Mouse (Mus musculus): Measurements from ENCODE around the gene Scrn1.

Gene Scrn1

GRCm38 (mm10) chr6:54565665-54566545 is at the start of gene Scrn1:
Gene Scrn1 (minus strand): TSS chr6:54566489.
- in situ Hi-C loops (cut with MboI; ENCODE audit: low sequenced_read_pairs): no loop called here

GRCm38 (mm10) chr6:54606241-54606640 is 40.0 kb upstream of the Scrn1 start:
- in situ Hi-C loops (cut with MboI; ENCODE audit: low sequenced_read_pairs): no loop called here

DNA sequence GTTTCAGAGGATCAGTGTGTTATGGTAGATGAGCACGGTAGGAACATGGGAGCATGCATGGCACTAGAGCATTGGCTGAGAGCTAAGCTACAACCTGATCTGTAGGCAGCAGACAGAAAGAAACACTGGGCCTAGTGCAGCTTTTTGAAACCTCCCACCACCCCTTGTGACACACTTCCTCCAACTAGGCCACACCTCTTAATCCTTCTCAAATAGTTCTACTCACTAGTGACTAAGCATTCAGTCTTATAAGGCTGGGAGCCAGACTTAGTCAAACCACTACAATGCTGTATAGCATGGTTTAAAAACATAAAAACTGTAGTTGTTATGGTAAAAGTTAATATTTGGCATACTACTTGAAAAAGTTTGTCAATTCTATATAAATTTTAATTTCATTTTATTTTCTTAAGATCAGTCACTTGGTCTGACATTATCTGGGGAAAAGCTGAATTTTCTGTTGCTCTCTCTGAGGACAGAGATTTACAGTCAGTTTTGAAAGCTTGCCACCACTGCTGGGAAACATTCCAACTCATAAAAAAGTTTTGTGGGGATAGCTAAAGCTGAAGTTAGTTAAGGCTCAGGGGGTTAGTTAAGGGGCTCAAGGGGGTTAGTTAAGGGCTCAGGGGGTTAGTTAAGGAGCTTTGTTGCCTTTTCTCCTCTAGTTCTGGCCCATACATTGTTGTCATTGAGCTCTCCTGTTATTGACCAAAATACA is 37.9 kb upstream of the Scrn1 start:
- in situ Hi-C loops (cut with MboI; ENCODE audit: low sequenced_read_pairs): no loop called here

DNA sequence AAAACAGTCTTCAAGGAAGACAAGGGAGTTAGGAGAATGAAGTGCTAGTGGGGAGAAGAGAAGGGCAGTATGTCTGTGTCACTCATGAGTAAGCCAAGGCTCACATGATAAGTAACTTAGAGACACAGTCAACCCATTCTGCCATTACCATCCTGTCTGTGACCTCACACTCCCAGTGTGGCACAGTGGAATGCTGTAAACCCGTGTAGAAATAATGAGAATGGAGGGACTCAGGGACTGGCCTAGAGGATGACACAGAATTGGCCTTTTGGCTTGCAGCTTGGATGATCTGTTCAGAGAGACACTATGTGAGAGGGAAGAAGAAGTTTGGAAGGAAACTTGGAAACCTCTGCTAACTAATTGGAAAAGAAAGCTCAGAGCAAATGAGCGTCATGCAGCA is 36.6 kb upstream of the Scrn1 start:
- in situ Hi-C loops (cut with MboI; ENCODE audit: low sequenced_read_pairs): no loop called here

- in situ Hi-C loops (cut with MboI; ENCODE audit: low sequenced_read_pairs): no loop called here
Measured at GRCm38 (mm10) chr6:54600681-54601347, 34.5 kb upstream of the Scrn1 start.

- in situ Hi-C loops (cut with MboI; ENCODE audit: low sequenced_read_pairs): loop anchor here (25.0 kb wide), 1 partner anchor 565 kb away; no protein-coding TSS in a partner anchor
Measured at GRCm38 (mm10) chr6:54597711-54598110, 31.4 kb upstream of the Scrn1 start.

- in situ Hi-C loops (cut with MboI; ENCODE audit: low sequenced_read_pairs): loop anchor here (25.0 kb wide), 1 partner anchor 565 kb away; no protein-coding TSS in a partner anchor
Measured at GRCm38 (mm10) chr6:54597208-54597607, 30.9 kb upstream of the Scrn1 start, which contains the start of gene Fkbp14. Gene Fkbp14 (minus strand): TSS chr6:54597308.

DNA sequence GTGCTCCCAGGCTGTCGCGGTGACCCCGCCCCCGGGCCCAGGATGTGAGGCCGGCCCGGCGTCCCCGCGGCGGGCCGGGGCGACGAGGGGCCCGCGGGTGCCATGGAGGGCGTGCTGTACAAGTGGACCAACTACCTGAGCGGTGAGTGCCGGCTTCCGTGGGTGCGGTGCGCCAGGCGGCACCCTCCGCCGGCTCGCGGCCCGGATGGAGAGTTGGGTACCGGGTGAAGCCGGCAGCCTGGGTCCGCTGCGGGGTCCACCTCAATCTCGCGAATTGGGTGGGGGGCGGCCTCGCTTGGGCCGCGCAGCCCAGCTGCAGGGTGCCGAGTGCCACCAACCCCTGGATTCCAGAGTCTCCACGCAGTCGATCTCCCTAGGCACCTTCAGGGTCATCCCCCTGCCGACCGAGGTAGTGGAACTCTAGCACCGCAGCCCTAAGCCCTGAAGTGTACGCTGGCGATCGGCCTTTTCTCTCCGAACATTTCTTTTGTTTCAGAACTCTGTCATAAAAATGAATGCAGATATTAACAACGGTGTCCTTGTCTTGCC is 29.1 kb upstream of the Scrn1 start:
- in situ Hi-C loops (cut with MboI; ENCODE audit: low sequenced_read_pairs): loop anchor here (25.0 kb wide), 1 partner anchor 567 kb away; no protein-coding TSS in a partner anchor

DNA sequence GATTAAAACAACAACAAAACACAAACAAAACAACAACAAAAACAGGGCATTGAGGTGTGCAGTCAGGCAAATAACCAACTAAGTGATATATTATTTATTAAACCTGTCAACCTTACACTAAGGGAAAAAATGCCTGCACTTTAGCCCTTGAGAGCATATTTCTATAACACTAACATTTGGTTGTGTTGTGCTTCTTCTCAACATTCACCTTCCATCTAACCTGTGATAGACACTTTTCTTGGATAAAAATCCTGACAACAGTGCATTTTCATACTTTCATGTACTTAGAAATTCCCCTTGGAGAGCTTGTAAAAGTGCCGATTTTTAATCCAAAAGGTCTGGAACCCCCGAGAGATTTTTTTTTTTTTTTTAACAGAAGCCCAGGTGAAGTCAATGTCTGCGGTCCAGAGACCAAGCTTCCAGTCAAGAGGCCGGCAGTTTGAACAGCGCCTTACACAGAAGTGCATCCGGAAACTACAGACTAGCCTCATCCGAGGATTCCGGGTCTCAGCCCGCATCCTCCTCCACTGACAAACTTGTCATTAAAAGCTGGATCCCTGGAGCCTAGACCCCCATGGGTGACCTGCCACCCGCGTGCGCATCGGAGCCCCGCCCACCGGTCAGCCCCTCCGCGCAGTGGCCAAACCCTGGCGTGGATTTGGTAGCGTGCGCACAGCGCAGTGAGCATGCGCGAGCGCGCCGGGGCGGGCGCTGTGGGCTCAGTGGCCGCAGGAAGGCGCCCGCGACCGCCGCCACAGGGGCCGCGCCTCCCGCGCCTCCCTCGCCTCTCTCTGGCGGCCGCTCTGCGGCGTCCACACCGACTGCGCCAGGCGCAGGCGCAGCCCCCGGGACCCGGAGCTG is 28.4 kb upstream of the Scrn1 start, which contains the start of gene Plekha8:
Plekha8 (plus strand) TSS at position 643 of the 861 bp plus-strand sequence.
- in situ Hi-C loops (cut with MboI; ENCODE audit: low sequenced_read_pairs): loop anchor here (25.0 kb wide), 1 partner anchor 568 kb away; no protein-coding TSS in a partner anchor

DNA sequence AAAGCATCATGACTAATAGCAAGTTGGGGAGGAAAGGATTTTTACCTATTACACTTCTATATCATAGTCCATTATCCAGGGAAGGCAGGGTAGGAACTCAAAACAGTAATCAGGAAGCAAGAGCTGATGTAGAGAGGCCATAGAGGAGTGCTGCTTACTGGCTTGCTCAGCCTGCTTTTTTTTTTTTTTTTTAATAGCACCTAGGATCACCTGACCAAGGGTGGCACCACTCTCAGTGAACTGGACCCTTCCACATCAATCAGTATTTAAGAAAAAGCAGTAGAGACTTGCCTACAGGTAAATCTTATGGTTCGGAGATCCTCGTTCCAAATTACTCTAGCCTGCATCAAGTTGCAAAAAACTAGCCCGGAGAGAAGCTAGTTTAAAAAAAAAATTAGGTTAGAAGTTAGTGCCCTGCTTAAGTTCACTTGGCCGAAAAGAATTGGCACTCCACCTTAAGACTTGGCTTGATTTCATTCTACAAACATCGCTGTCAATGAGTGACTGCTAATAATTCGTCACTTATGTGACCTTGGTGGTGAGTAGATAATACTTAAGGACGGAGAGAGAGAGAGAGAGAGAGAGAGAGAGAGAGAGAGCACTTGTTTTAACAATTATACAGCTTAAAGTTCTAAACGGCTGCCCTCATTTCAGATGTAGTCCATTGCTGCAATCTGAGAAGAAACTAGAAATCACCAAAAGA is 27.6 kb upstream of the Scrn1 start:
- in situ Hi-C loops (cut with MboI; ENCODE audit: low sequenced_read_pairs): loop anchor here (25.0 kb wide), 1 partner anchor 568 kb away; no protein-coding TSS in a partner anchor

DNA sequence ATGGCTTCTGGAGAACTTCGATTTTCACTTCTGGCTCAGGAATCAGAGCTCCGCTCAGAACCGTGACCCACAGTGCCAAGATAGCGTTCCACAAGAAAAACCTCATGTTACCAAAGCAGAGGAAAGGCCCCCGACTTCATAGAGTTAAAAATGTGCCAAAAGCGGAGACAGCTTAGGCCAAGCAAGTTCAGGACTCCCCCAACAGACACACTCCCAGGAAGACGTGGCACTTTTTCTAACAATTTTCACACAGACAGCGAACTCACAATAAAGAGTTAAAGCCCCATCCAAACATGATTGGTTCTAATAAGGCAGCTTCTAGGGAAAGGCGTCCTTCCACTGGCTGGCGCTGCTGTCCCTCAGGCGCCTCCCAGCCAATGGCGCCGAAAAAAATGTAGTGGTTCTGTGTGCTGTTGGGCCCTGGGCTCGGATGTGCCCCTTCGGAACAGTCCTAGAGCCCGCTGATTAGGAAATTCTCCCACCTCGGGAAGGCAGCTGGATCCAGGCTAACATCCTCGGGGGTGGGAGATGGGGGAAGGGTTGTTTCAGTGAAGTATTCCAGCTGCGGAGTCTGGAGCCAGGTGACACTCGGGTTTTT is 26.7 kb upstream of the Scrn1 start:
- in situ Hi-C loops (cut with MboI; ENCODE audit: low sequenced_read_pairs): loop anchor here (25.0 kb wide), 1 partner anchor 569 kb away; no protein-coding TSS in a partner anchor

DNA sequence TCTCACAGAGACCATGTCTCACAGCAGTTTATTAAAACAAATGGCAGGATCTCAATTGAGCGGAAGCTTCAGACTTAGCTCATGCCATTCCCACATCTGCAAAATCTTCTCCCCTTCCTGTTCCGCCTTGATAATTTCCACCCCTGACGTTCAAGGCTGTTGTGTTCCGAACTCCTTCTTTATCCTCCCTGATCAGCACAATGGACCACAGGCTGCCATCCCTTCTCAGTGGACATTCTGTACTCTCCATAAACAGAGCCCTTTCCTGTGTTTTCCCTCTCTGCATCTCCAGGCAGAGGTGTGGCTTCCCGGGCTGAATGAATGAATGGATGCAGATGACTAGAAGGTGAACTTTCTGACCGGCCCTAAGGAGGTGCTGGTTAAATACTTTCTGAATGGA is 25.5 kb upstream of the Scrn1 start:
- in situ Hi-C loops (cut with MboI; ENCODE audit: low sequenced_read_pairs): loop anchor here (25.0 kb wide), 1 partner anchor 571 kb away; no protein-coding TSS in a partner anchor

GRCm38 (mm10) chr6:54590691-54591090 is 24.4 kb upstream of the Scrn1 start:
- in situ Hi-C loops (cut with MboI; ENCODE audit: low sequenced_read_pairs): loop anchor here (25.0 kb wide), 1 partner anchor 572 kb away; no protein-coding TSS in a partner anchor

- in situ Hi-C loops (cut with MboI; ENCODE audit: low sequenced_read_pairs): loop anchor here (25.0 kb wide), 1 partner anchor 574 kb away; no protein-coding TSS in a partner anchor
Measured at GRCm38 (mm10) chr6:54588212-54588611, 21.9 kb upstream of the Scrn1 start.

DNA sequence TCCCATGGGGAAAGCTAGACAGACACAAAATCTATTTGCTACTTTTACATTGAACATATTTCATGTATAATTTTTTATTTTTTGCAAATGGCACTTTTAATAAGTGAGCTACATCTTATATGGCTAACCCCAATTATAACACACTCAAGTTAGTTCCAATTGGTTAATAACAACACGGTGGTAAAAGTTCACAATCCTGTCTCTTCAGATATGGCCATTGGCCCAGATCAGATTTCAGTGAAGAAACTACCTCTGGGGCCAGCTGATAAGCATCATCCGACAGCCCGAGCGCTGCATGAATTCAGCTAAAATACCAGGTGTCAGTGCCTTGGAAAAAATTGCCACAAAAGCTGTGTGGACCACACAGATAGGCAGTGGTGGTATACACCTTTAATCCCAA is 21.4 kb upstream of the Scrn1 start:
- in situ Hi-C loops (cut with MboI; ENCODE audit: low sequenced_read_pairs): loop anchor here (25.0 kb wide), 1 partner anchor 575 kb away; no protein-coding TSS in a partner anchor

GRCm38 (mm10) chr6:54586911-54587310 is 20.6 kb upstream of the Scrn1 start:
- in situ Hi-C loops (cut with MboI; ENCODE audit: low sequenced_read_pairs): loop anchor here (25.0 kb wide), 1 partner anchor 575 kb away; no protein-coding TSS in a partner anchor

DNA sequence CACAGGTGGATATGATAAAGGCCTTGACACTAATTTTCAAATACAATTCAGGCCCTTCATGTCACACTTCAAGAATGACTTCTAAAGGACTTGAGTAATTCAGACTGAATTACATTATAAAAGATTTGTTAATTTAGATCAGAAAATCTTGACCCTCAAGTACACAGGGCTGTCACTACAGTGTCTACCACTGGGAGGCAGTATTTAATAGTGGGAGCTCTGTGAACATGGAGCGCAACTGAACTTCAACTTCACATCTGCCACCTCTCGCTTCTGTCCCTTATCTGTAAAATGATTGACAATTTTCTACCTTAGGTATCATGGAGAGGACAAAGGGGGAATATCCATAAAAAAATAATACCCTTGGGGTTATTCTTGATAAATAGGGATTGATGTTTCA is 19.9 kb upstream of the Scrn1 start:
- in situ Hi-C loops (cut with MboI; ENCODE audit: low sequenced_read_pairs): loop anchor here (25.0 kb wide), 1 partner anchor 576 kb away; no protein-coding TSS in a partner anchor

Measured in CH12F3 (cell line).